Mouse (Mus musculus) embryonic facial prominence, embryonic 10.5 days (tissue): ENCODE measurements around the gene Tns1. TPM values are rescaled to one million over a fixed set of nuclear protein-coding genes. Genes with fewer than 3 reads are reported as not detected.

Source experiments
- DNase-seq: peaks from one replicate; pipeline ENCODE4 v3.0.0-alpha.2; 2017; ENCODE audit warnings: low spot score
- H3K27ac ChIP-seq: fragments of 300-500 bp; sonication (generic); replicated peaks from 2 replicates; pipeline ENCODE4 v1.5.1; 2016; ENCODE audit warnings: mild to moderate bottlenecking
- H3K27me3 ChIP-seq: fragments of 300-500 bp; sonication (generic); replicated peaks from 2 replicates; pipeline ENCODE4 v1.6.1; 2016; ENCODE audit warnings: low read depth, mild to moderate bottlenecking; ENCODE audit not compliant: poor library complexity, severe bottlenecking
- H3K36me3 ChIP-seq: fragments of 300-500 bp; sonication (generic); replicated peaks from 2 replicates; pipeline ENCODE4 v1.6.1; 2016; ENCODE audit warnings: mild to moderate bottlenecking, moderate library complexity
- H3K4me1 ChIP-seq: fragments of 300-500 bp; sonication (generic); 2 replicates; pipeline ENCODE4 v1.6.1; 2016
- H3K4me3 ChIP-seq: fragments of 300-500 bp; sonication (generic); 2 replicates; pipeline ENCODE4 v1.5.1; 2016; ENCODE audit warnings: mild to moderate bottlenecking, moderate library complexity
- H3K9me3 ChIP-seq: fragments of 300-500 bp; sonication (generic); 2 replicates; pipeline ENCODE4 v1.6.1; 2016; ENCODE audit warnings: mild to moderate bottlenecking
- WGBS: fragments of 180-500 bp; shearing (Covaris S2); methylation state at CpG from one replicate; pipeline ENCODE4 v1.1.7; 2016; 5-methylcytosine and 5-hydroxymethylcytosine counted together
- polyA plus RNA-seq: library from polyadenylated mRNA; unstranded; fragments of >200 nt; fragmentation: Nextera tagmentation; extraction: Ambion mirVana; gene quantifications from 2 replicates; pipeline ENCODE4 v1.2.1, GENCODE M21; 2016

The Tns1 gene
- polyA plus RNA-seq, 1 experiment from 2014 or later: 27.4 TPM

DNA sequence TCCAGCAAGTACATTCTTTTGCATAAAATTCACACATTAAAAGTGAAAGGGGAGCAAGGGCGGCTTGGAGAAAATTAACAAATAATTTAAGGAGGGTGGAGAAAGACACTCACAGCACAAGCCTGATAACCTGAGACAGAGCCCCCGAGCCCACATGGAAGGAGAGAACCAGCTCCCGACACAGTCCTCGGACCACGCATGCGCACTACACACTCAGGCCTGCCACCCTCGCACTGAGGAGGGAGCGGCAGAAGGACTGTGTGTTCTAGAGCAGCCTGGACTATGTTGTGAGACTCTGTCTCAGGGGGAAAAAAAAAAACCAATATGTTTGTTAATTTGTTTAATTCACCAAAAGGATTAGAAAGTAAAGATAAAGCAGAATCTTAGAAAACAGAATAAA, 17.5 kb upstream of the Tns1 start:
- 79% methylated on average over 8 of the region's 8 CpGs for WGBS
- Histone ChIP-seq H3K4me1 (no peaks in the 10 kb centered on the region), H3K36me3 (no peaks in the 10 kb centered on the region), H3K4me3 (no peak overlapping the region), H3K27me3 (no peaks in the 10 kb centered on the region), H3K27ac (no peak overlapping the region), H3K9me3 (no peaks in the 10 kb centered on the region)
- DNase-seq: no peak

DNA sequence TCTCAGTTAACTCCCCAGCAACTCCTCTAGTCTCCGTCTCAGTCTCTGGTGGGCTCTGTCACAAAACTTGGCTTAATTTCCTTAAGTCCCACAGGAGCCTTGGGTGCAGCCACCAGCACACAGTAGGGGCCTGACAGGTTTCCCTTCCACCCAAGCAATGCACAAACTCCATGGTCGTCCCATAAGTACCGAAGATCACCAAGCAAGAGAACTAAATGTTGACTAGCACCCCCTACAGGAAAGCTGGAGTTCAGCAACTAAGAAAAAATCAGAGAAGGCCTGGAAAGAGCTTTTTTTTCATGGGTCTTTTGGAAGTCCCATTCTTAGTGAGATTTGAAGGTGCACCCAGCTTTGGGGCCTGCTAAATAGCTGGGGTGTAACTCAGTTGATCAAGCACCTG, 15.2 kb upstream of the Tns1 start:
- no peak overlapping the region for H3K27ac ChIP-seq
- H3K36me3 ChIP-seq: no peaks in the 10 kb centered on the region
- H3K4me1 ChIP-seq: no peaks in the 10 kb centered on the region
- H3K27me3 ChIP-seq: no peaks in the 10 kb centered on the region
- H3K9me3 ChIP-seq: no peaks in the 10 kb centered on the region
- DNase-seq: no peak
- WGBS: 71% methylated on average over 3 of the region's 3 CpGs
- H3K4me3 ChIP-seq: no peak overlapping the region

DNA sequence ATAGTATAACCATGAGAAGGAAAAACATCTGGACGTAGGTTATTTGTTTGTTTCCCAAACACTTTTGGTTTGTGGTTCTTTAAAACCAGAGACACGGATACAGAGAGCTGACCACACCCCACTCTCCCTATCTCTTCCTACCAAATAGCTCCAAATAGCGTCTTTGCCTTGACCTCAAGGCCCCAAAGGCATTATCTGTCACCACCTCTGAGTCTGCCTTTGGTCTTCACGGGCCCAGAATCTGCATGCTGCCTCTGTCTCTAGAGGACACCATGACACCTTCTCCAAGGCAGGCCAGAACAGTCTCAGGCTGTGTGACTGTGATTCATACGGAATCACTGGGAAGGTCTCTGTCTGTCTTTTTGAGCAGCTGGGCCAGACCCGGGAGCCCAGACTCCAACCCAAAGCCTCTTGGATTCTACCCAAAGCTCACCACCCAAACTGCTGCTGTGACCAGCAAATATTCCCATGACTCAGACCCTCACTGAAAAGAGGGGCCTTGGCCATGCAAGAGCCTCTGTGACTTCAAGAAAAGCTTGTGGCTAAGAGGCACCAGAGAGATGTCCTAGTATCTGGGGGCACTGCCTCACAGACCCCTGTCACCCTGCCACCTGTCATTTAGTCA, 11.2 kb upstream of the Tns1 start:
- Histone ChIP-seq H3K27me3 (0 out of 2 replicates have a peak, but pooled peaks cover 10% of the 10 kb centered on the region), H3K4me1 (no peaks in the 10 kb centered on the region), H3K9me3 (no peaks in the 10 kb centered on the region), H3K4me3 (no peak overlapping the region), H3K36me3 (no peaks in the 10 kb centered on the region), H3K27ac (no peak overlapping the region)
- DNase-seq: no peak
- 80% methylated on average over 6 of the region's 6 CpGs for WGBS

DNA sequence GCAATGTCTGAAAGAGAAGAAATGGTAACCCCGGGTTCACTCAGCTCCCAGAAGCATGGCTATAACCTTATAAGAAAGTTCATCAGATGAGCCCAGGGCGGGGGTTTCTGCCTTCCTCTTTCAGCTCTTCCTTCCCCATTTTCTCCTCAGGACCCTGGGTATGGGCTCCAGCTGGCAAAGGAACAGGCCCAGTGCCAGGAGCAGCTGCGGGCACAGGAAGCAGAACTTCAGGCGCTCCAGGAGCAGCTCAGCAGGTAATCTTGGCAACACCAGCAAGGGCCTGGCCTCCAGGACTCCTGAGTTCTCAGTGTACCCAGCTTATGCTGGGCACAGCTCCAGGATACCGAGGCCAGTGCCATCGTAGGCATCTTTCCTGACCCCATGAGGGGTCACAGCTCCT, 9.7 kb upstream of the Tns1 start:
- H3K4me1 ChIP-seq: peaks cover 5% of the 10 kb centered on the region
- H3K27ac ChIP-seq: no peak overlapping the region
- H3K27me3 ChIP-seq: 0 out of 2 replicates have a peak, but pooled peaks cover 10% of the 10 kb centered on the region
- no peak overlapping the region for H3K4me3 ChIP-seq
- no peaks in the 10 kb centered on the region for H3K9me3 ChIP-seq
- 79% methylated on average over 6 of the region's 6 CpGs for WGBS
- H3K36me3 ChIP-seq: no peaks in the 10 kb centered on the region
- no peak for DNase-seq

DNA sequence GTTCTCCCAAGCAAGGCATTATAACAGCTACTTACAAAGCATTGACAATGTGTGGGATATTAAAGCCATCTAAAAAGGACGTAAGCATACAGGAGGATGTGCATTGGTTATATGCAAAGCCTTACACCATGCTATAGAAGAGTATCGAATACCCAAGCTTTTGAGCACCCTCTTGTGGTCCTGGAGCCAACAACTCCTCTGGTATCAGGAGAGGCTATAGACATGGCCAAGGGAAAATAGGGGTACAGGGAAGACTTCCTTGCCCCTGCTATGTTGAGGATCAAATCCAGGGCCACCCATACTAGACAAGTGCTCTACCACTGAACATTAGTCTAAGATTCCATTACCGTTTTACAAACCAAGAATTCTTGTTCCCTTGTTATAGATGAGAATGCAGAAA, 7.8 kb upstream of the Tns1 start:
- H3K4me1 ChIP-seq: peaks cover 10% of the 10 kb centered on the region
- DNase-seq: no peak
- 72% methylated on average over 3 of the region's 3 CpGs for WGBS

DNA sequence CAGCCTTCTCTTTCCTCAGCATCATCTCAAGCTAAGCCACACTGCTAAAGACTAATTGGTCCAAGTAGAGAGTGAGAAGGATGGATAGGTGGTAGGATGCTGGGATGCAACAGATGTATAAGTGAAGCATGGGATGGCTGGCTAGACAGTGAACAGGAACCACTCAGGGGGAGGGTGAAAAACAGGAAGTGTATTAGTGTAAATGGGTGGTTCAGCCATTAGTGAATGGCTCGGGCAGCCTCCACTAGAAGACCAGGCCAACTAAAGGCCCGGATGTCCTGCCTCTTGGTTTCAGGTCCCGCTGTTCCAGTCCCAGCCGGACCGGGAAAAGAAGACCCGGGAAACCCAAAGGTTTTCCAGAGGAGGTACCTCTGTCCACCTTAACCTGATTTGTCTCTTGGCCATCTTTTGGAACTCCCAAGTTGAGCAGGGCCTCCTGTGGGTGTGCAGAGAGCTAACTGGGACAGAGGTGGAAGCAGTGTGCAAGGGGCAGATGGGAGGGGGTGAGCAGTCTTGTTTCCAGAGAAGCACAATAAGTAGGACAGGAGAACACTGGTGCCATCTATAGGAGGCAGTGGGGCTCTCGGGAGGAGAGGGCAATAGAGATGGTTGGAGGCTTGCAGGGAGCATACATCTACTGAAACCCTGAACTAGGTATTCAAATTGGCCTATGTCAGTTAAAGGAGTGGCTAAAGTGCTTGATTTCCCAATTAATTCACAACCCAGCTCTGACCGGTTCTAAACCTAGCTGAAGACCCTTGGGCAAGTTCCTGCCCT, 6.8 kb upstream of the Tns1 start:
- peaks cover 10% of the 10 kb centered on the region for H3K4me1 ChIP-seq
- H3K9me3 ChIP-seq: no peaks in the 10 kb centered on the region
- H3K27ac ChIP-seq: no peak overlapping the region
- DNase-seq: no peak
- 86% methylated on average over 8 of the region's 8 CpGs for WGBS
- H3K36me3 ChIP-seq: no peaks in the 10 kb centered on the region
- no peak overlapping the region for H3K4me3 ChIP-seq
- peaks cover 14% of the 10 kb centered on the region for H3K27me3 ChIP-seq

More for the DNA sequence above, 7.8 kb upstream of the Tns1 start:
- Histone ChIP-seq H3K36me3 (no peaks in the 10 kb centered on the region), H3K4me3 (no peak overlapping the region), H3K27me3 (0 out of 2 replicates have a peak, but pooled peaks cover 10% of the 10 kb centered on the region), H3K9me3 (no peaks in the 10 kb centered on the region), H3K27ac (no peak overlapping the region)

DNA sequence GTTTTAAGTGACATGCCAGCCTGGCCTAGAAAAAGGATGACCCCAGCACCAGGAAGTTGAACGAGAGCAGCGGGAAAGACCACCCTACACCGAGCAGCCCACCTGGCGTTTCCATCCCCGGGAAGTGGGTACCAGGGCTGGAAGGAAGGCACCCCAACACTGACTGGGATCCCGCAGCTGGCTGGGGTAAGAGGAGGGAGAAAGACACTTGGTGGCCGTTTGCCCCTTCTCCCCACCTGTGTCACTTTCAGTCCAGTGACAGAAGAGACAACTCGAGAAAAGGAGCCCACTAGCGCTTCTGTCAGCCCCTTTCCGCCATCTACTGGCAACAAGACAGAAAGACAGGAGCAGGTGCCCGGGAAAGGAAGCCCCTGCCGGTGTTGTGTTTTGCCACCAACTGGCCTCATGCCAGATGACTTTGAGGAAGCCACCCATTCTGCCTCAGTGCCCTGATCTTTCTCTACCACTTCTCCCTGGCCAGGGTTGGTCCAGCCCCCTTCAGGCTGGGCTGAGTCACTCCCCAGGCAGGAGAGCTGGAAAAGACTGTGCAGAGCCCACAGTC, 823 bp upstream of the Tns1 start, which contains the start of gene Rufy4:
Gene Rufy4, plus strand, starts transcription at position 551 of the 562 bp plus-strand sequence.
- no peaks in the 10 kb centered on the region for H3K36me3 ChIP-seq
- H3K4me1 ChIP-seq: peaks cover 44% of the 10 kb centered on the region
- peak within 1 kb of the TSS; percentile 81 for H3K27ac ChIP-seq
- peak within 1 kb of the TSS; percentile 72 for H3K4me3 ChIP-seq
- peak; percentile 78 for DNase-seq
- WGBS: under 1% methylated on average over 12 of the region's 12 CpGs
- peaks cover 64% of the 10 kb centered on the region for H3K27me3 ChIP-seq
- H3K9me3 ChIP-seq: no peaks in the 10 kb centered on the region

DNA sequence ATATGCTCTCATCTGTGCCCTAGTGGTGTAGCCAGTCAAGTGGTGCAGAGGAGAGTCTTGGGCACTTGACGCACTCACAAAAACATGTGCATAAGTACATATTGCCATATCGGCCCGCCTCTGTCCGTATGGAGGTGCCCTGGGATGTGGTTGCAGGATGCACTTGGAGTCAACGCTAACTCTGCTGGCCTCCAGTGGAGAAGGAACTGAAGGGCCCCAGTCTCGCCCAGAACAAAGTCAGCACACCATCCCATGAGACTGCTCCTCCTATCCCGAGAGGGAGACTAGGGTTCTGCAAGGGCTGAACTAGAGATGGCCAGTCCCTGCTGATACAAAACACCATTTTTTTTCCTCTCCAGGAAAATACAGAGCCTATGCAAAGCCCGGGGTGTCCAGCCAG, 1.0 kb downstream of the Tns1 start:
- peaks cover 70% of the 10 kb centered on the region for H3K27me3 ChIP-seq
- peaks cover 38% of the 10 kb centered on the region for H3K4me1 ChIP-seq
- no peaks in the 10 kb centered on the region for H3K36me3 ChIP-seq
- H3K9me3 ChIP-seq: no peaks in the 10 kb centered on the region
- no peak overlapping the region for H3K27ac ChIP-seq
- H3K4me3 ChIP-seq: peak overlapping the region; percentile 72
- DNase-seq: no peak
- 63% methylated on average over 8 of the region's 8 CpGs for WGBS

DNA sequence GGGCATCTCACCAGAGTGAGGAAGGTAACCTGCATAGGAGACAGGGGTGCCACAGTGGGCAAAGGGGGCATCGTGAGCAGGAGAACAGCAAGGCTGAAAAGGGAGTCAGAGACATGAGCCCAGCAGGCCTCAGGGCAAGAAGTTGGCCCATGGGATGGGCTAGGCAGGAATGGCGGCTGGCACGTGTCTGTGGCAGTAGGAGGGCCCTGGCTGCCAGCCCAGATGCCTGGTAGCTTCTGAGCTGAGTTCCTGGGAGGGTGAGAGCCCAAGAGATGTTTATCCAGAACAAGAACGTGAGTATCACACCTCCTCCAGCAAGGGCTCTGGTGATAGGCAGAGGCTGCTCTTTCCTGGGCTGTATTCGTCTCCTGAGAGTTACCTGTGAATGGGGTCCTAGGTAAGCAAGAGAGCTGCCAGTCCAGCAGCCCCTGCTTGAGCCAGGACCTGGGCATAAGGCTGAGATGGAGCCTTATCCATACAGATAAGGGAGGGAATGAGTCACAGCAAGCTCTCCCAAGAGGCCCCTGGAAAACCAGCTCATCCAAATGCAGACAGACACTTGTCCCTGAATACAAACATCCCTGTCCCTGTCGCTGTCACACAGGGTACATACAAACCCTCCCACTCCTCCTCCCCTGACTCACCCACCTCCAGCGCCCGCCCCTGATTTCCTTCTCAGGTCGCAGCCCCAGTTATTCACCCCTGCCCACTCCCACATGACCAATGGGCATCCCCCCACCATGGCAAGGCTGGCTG, 2.2 kb downstream of the Tns1 start:
- no peak overlapping the region for H3K4me3 ChIP-seq
- no peaks in the 10 kb centered on the region for H3K36me3 ChIP-seq
- peaks cover 38% of the 10 kb centered on the region for H3K4me1 ChIP-seq
- H3K27me3 ChIP-seq: peaks cover 76% of the 10 kb centered on the region
- no peak overlapping the region for H3K27ac ChIP-seq
- no peaks in the 10 kb centered on the region for H3K9me3 ChIP-seq
- WGBS: 58% methylated on average over 9 of the region's 9 CpGs
- no peak for DNase-seq

DNA sequence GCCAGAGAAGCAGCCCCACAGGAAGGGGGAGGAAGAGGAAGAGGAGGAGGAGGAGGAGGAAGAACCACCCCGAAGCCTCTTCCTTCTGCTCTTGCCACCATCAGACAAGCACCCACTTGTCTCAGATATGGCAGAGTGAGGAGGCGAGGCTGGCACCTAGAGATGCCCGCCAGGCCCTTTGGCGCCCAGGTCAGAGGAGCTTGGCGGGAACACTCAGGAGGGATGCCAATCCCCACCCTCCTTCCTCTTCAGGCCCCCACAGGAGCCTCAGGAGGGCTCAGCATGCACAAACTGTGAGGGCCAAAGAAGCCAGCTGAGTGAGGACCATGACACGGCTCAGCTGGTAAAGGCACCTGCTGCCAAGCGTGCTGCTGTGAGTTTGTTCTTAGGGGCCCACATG, 3.1 kb downstream of the Tns1 start:
- H3K4me3 ChIP-seq: no peak overlapping the region
- H3K36me3 ChIP-seq: no peaks in the 10 kb centered on the region
- no peak for DNase-seq
- no peak overlapping the region for H3K27ac ChIP-seq
- peaks cover 38% of the 10 kb centered on the region for H3K4me1 ChIP-seq
- 90% methylated on average over 7 of the region's 7 CpGs for WGBS
- H3K9me3 ChIP-seq: no peaks in the 10 kb centered on the region
- H3K27me3 ChIP-seq: peaks cover 73% of the 10 kb centered on the region

DNA sequence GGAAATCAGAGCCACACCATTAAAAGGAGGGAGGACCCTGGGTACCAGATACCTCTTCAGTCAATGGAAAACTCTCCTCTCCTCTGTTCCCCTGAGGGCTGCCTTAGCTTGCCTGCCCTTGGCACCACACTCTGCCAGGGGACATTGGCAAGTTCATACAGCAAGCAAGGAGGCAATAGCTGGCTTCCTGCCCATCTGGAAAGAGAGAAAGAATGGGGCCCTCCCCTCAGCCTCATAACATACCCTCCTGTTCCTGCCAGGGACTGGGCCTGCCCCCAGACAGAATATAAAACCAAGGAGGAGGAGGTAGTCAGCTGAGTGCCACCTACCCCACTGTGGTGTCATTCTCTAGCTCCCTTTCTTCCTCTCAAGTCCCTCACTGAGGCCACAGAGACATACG, 5.1 kb downstream of the Tns1 start:
- DNase-seq: no peak
- peaks cover 58% of the 10 kb centered on the region for H3K27me3 ChIP-seq
- H3K4me1 ChIP-seq: peaks cover 24% of the 10 kb centered on the region
- H3K36me3 ChIP-seq: no peaks in the 10 kb centered on the region
- WGBS: 93% methylated on average over 1 of the region's 1 CpGs
- H3K27ac ChIP-seq: no peak overlapping the region
- H3K9me3 ChIP-seq: no peaks in the 10 kb centered on the region
- H3K4me3 ChIP-seq: no peak overlapping the region

DNA sequence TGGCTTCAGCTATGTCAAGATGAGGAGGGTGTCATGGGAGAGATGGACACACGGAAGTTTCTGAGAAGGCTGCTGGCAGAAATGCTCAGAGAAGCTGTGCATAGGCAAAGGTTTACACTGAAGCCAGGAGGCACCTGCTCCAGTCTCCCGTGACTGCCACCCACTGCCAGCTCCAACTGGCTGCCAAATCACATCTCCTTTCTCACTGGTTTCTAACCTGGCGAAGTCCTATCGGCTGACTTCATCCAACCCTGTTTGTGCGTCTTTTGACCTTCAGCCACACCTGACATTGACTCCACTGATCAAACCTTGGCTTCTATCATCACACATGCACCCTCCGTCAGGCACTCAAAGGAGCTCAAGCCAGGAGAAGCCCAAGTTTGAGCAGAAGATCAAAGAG, 6.4 kb downstream of the Tns1 start:
- Histone ChIP-seq H3K36me3 (no peaks in the 10 kb centered on the region), H3K4me3 (no peak overlapping the region), H3K27me3 (peaks cover 46% of the 10 kb centered on the region), H3K9me3 (no peaks in the 10 kb centered on the region), H3K4me1 (peaks cover 21% of the 10 kb centered on the region), H3K27ac (no peak overlapping the region)
- WGBS: 86% methylated on average over 6 of the region's 6 CpGs
- no peak for DNase-seq
